Mouse (Mus musculus): Measurements from ENCODE around the gene Rnf216. TPM values are rescaled to one million over a fixed set of nuclear protein-coding genes. Genes with fewer than 3 reads are reported as not detected.
A peak's percentile ranks its signal among the peaks of the same experiment; 100 is the strongest.

The Rnf216 gene
- polyA plus RNA-seq, 1 experiment from 2014 or later, result 29.2 TPM

DNA sequence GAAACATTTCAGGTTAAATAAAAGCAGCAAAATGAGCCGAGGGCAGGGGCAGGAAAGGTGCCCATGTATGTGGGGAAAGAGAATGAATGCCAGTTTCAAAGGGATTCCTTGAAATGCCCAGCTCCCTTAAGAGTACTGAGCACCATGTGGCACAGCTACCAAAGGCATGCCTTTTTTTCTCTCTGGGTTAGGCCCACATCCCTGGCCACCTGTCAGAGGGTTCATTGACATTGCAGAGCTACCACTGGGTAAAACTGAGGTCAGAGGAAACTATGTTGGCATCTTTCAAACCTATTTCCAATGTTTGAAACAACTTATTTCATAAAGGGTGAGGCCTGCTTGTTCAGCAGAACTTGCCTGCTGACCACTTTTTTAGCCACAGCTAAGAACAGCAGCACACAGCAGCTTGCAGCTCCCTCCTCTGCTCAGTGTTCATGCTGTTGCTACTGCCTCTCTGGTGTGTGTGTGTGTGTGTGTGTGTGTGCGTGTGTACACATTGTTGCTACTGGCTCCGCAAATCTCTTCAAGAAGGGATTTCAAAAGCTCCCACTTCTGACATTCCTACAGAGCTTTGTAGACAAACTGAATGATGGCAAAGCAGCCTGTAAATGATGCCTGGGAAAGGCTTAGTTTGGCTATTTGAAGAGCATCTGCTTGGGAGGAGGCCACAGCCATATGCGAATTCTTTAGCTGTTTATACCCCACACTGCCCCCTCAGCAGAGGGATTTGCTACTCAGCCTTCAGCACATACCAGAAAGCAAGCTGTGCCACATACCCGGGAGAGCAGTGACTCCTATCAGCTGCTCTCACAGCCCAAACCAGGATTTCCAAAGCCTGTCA is 59.4 kb downstream of the Rnf216 start:
- Histone ChIP-seq H3K4me1 (ENCODE audit: control insufficient read depth, insufficient read depth, low read length) (peaks cover 14% of the 10 kb centered on the region), H3K36me3 (ENCODE audit: control insufficient read depth, insufficient read depth, low read length) (no peaks in the 10 kb centered on the region; the same call in 1 of the 2 replicates), H3K27me3 (ENCODE audit: control insufficient read depth, insufficient read depth, low read length) (no peaks in the 10 kb centered on the region), H3K9me3 (ENCODE audit: control insufficient read depth, low read length) (no peaks in the 10 kb centered on the region), H3K9ac (ENCODE audit: low read length) (no peak overlapping the region), H3K4me3 (ENCODE audit: low read depth, low read length) (no peak overlapping the region), H3K27ac (ENCODE audit: low read depth, low read length) (peak overlapping the region; percentile 44; the same call in 1 of the 2 replicates), H3K4me2 (no peak overlapping the region)
- DNase-seq (ENCODE audit: low spot score, missing footprints), result no peak
- WGBS, result 43% methylated on average over 5 of the region's 5 CpGs
- ATAC-seq (ENCODE audit: low FRiP score), result 0 out of 2 replicates have a peak, but pooled peaks have one; percentile 57

DNA sequence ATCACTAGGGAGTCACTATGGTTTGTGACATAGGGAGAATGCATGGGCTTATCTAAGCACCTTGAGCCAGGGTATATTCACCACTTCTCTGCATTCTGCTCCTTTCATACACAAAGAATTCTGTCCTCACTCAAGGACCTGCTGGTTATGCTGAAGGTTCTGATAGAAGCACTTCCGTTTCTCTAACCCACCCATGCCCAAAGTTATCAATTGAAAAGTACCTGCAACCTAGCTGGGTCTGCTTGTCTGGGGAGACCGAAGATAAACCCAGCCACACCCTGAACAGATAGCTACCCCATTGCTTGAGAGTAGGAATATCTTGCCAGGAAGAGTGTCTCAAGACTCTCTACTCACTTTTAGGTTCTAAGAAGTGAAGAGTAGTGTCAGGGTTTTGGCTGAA is 60.1 kb downstream of the Rnf216 start:
- H3K36me3 ChIP-seq (ENCODE audit: control insufficient read depth, insufficient read depth, low read length), result no peaks in the 10 kb centered on the region; the same call in 1 of the 2 replicates

DNA sequence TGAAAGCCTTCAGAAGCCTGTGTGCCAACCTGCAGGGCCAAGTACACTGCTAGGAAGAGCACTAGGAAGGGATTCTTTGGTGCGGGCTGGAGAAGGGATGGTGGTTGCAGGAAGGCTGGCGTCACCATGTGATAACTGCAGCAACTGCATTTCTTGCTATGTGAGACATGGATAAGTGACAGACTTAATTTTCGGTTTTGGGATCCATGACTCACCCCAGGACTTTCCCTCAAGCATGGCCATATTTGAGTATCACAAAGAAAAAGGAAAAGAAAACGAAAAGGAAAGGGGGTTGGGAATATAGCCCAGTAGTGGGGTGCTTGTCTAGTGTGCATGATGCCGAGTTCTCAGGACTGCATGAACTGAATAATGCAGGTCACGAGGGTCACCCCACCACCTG is 60.9 kb downstream of the Rnf216 start:
- H3K4me3 ChIP-seq (ENCODE audit: low read depth, low read length), result no peak overlapping the region
- WGBS, result 85% methylated on average over 6 of the region's 6 CpGs
- no peaks in the 10 kb centered on the region for H3K27me3 ChIP-seq (ENCODE audit: control insufficient read depth, insufficient read depth, low read length)
- no peaks in the 10 kb centered on the region for H3K9me3 ChIP-seq (ENCODE audit: control insufficient read depth, low read length)
- H3K27ac ChIP-seq (ENCODE audit: low read depth, low read length), result no peak overlapping the region
- H3K4me1 ChIP-seq (ENCODE audit: control insufficient read depth, insufficient read depth, low read length), result peaks cover 14% of the 10 kb centered on the region
- no peak overlapping the region for H3K9ac ChIP-seq (ENCODE audit: low read length)
- DNase-seq (ENCODE audit: low spot score, missing footprints) (no peak), ATAC-seq (ENCODE audit: low FRiP score) (no peak)
- H3K36me3 ChIP-seq (ENCODE audit: control insufficient read depth, insufficient read depth, low read length), result no peaks in the 10 kb centered on the region; the same call in 1 of the 2 replicates
- H3K4me2 ChIP-seq, result no peak overlapping the region

More for the DNA sequence above, 60.1 kb downstream of the Rnf216 start:
- 93% methylated on average over 2 of the region's 2 CpGs for WGBS
- H3K27me3 ChIP-seq (ENCODE audit: control insufficient read depth, insufficient read depth, low read length), result no peaks in the 10 kb centered on the region
- H3K9me3 ChIP-seq (ENCODE audit: control insufficient read depth, low read length), result no peaks in the 10 kb centered on the region
- DNase-seq (ENCODE audit: low spot score, missing footprints), result no peak
- H3K4me1 ChIP-seq (ENCODE audit: control insufficient read depth, insufficient read depth, low read length), result peaks cover 14% of the 10 kb centered on the region
- no peak overlapping the region for H3K27ac ChIP-seq (ENCODE audit: low read depth, low read length)
- H3K4me2 ChIP-seq, result no peak overlapping the region
- no peak overlapping the region for H3K4me3 ChIP-seq (ENCODE audit: low read depth, low read length)
- ATAC-seq (ENCODE audit: low FRiP score), result no peak
- H3K9ac ChIP-seq (ENCODE audit: low read length), result no peak overlapping the region

- no peak overlapping the region for H3K4me2 ChIP-seq
- 69% methylated on average over 5 of the region's 5 CpGs for WGBS
- no peaks in the 10 kb centered on the region for H3K27me3 ChIP-seq (ENCODE audit: control insufficient read depth, insufficient read depth, low read length)
- H3K4me1 ChIP-seq (ENCODE audit: control insufficient read depth, insufficient read depth, low read length), result peaks cover 14% of the 10 kb centered on the region
- no peak overlapping the region for H3K9ac ChIP-seq (ENCODE audit: low read length)
- no peak overlapping the region for H3K4me3 ChIP-seq (ENCODE audit: low read depth, low read length)
- ATAC-seq (ENCODE audit: low FRiP score) (no peak), DNase-seq (ENCODE audit: low spot score, missing footprints) (no peak)
- H3K9me3 ChIP-seq (ENCODE audit: control insufficient read depth, low read length), result no peaks in the 10 kb centered on the region
- no peak overlapping the region for H3K27ac ChIP-seq (ENCODE audit: low read depth, low read length)
- no peaks in the 10 kb centered on the region; the same call in 1 of the 2 replicates for H3K36me3 ChIP-seq (ENCODE audit: control insufficient read depth, insufficient read depth, low read length)
Measured at GRCm38 (mm10) chr5:143050273-143050672, 62.5 kb downstream of the Rnf216 start.

- Histone ChIP-seq H3K27me3 (ENCODE audit: control insufficient read depth, insufficient read depth, low read length) (no peaks in the 10 kb centered on the region), H3K4me3 (ENCODE audit: low read depth, low read length) (no peak overlapping the region), H3K9me3 (ENCODE audit: control insufficient read depth, low read length) (no peaks in the 10 kb centered on the region), H3K27ac (ENCODE audit: low read depth, low read length) (no peak overlapping the region), H3K36me3 (ENCODE audit: control insufficient read depth, insufficient read depth, low read length) (no peaks in the 10 kb centered on the region; the same call in 1 of the 2 replicates), H3K4me2 (no peak overlapping the region), H3K4me1 (ENCODE audit: control insufficient read depth, insufficient read depth, low read length) (peaks cover 14% of the 10 kb centered on the region), H3K9ac (ENCODE audit: low read length) (no peak overlapping the region)
- DNase-seq (ENCODE audit: low spot score, missing footprints), result no peak
- 79% methylated on average over 4 of the region's 4 CpGs for WGBS
- ATAC-seq (ENCODE audit: low FRiP score), result no peak
Measured at GRCm38 (mm10) chr5:143049746-143050145, 63.0 kb downstream of the Rnf216 start.

DNA sequence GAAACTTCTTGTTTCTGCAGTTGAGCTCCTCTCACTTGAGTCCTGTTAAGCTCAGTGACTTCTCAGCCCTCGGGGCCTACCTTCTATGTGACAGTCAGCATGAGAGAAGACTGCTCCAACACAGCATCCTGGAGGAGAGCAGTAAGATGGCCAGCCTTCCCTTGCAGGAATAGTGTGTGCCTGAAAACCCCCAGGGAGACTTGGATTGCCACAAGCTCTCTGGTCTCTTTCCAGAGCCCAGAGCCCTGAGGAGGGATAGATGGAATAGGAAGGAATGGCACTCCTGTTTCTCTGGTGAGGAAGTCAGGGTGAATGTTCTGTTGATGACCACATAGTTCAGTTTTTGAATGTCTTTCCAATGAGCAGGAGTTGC is 63.8 kb downstream of the Rnf216 start:
- ATAC-seq (ENCODE audit: low FRiP score), result no peak
- Histone ChIP-seq H3K36me3 (ENCODE audit: control insufficient read depth, insufficient read depth, low read length) (no peaks in the 10 kb centered on the region; the same call in 1 of the 2 replicates), H3K27me3 (ENCODE audit: control insufficient read depth, insufficient read depth, low read length) (no peaks in the 10 kb centered on the region), H3K27ac (ENCODE audit: low read depth, low read length) (no peak overlapping the region), H3K4me3 (ENCODE audit: low read depth, low read length) (no peak overlapping the region), H3K9me3 (ENCODE audit: control insufficient read depth, low read length) (no peaks in the 10 kb centered on the region), H3K9ac (ENCODE audit: low read length) (no peak overlapping the region), H3K4me1 (ENCODE audit: control insufficient read depth, insufficient read depth, low read length) (peaks cover 11% of the 10 kb centered on the region), H3K4me2 (no peak overlapping the region)
- WGBS, result 68% methylated on average over 1 of the region's 1 CpGs
- no peak for DNase-seq (ENCODE audit: low spot score, missing footprints)

- Histone ChIP-seq H3K9ac (ENCODE audit: low read length) (no peak overlapping the region), H3K27me3 (ENCODE audit: control insufficient read depth, insufficient read depth, low read length) (no peaks in the 10 kb centered on the region), H3K9me3 (ENCODE audit: control insufficient read depth, low read length) (no peaks in the 10 kb centered on the region), H3K4me3 (ENCODE audit: low read depth, low read length) (no peak overlapping the region), H3K36me3 (ENCODE audit: control insufficient read depth, insufficient read depth, low read length) (no peaks in the 10 kb centered on the region; the same call in 1 of the 2 replicates), H3K4me1 (ENCODE audit: control insufficient read depth, insufficient read depth, low read length) (peaks cover 7% of the 10 kb centered on the region; the same call in 1 of the 2 replicates), H3K27ac (ENCODE audit: low read depth, low read length) (no peak overlapping the region), H3K4me2 (no peak overlapping the region)
- no peak for ATAC-seq (ENCODE audit: low FRiP score)
- no peak for DNase-seq (ENCODE audit: low spot score, missing footprints)
Measured at GRCm38 (mm10) chr5:143048232-143049012, 64.4 kb downstream of the Rnf216 start.

DNA sequence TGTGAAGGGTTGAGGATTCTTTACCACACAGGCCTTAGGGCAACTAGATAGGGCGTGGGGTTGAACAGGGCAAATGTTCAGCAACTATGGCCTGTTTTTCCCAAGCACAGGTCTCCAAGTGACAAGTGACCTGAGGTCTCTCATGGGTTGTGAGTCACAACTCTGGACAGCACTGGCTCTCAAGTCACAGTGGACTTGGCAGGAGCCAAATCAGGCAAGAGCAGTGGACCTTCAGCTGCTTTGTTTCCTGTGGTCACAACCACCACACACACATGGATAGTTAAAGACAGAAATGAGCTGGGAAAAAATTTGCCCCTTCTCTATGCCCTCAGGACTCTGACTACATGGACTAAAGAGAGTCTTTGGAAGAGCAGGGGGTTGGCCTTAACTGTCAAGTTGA is 65.2 kb downstream of the Rnf216 start:
- H3K27ac ChIP-seq (ENCODE audit: low read depth, low read length), result no peak overlapping the region
- no peak overlapping the region for H3K9ac ChIP-seq (ENCODE audit: low read length)
- WGBS, result 90% methylated on average over 1 of the region's 1 CpGs

DNA sequence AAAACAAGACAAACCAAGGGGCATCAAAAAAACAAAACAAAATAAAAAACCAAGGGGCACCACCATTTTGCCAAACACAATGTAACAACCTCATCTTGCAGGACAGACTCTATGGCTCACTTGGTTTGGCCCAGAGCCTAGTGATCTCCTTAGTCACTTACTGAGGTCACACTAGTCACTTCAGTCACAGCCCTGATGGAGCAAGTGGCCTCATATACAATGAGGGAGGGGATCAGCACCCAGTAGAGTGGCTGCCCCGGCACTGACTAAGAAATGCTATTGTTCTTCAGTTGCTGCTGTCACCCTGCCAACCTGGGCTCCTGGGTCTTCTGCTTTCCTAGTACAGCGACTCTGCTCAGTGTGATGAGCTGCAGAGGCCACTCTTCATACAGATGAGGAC is 68.9 kb downstream of the Rnf216 start:
- 0 out of 2 replicates have a peak, but pooled peaks cover under 1% of the 10 kb centered on the region for H3K4me1 ChIP-seq (ENCODE audit: control insufficient read depth, insufficient read depth, low read length)
- WGBS, result 81% methylated on average over 2 of the region's 2 CpGs
- H3K27ac ChIP-seq (ENCODE audit: low read depth, low read length), result no peak overlapping the region
- H3K27me3 ChIP-seq (ENCODE audit: control insufficient read depth, insufficient read depth, low read length), result no peaks in the 10 kb centered on the region
- H3K36me3 ChIP-seq (ENCODE audit: control insufficient read depth, insufficient read depth, low read length), result no peaks in the 10 kb centered on the region
- no peak overlapping the region for H3K9ac ChIP-seq (ENCODE audit: low read length)
- H3K4me2 ChIP-seq, result no peak overlapping the region
- no peak for ATAC-seq (ENCODE audit: low FRiP score)
- no peak for DNase-seq (ENCODE audit: low spot score, missing footprints)
- no peaks in the 10 kb centered on the region for H3K9me3 ChIP-seq (ENCODE audit: control insufficient read depth, low read length)
- no peak overlapping the region for H3K4me3 ChIP-seq (ENCODE audit: low read depth, low read length)

More for the DNA sequence above, 65.2 kb downstream of the Rnf216 start:
- peaks cover 7% of the 10 kb centered on the region; the same call in 1 of the 2 replicates for H3K4me1 ChIP-seq (ENCODE audit: control insufficient read depth, insufficient read depth, low read length)
- H3K27me3 ChIP-seq (ENCODE audit: control insufficient read depth, insufficient read depth, low read length), result no peaks in the 10 kb centered on the region
- no peak overlapping the region for H3K4me2 ChIP-seq
- no peaks in the 10 kb centered on the region for H3K9me3 ChIP-seq (ENCODE audit: control insufficient read depth, low read length)
- H3K4me3 ChIP-seq (ENCODE audit: low read depth, low read length), result no peak overlapping the region
- no peak for ATAC-seq (ENCODE audit: low FRiP score)
- no peaks in the 10 kb centered on the region; the same call in 1 of the 2 replicates for H3K36me3 ChIP-seq (ENCODE audit: control insufficient read depth, insufficient read depth, low read length)
- DNase-seq (ENCODE audit: low spot score, missing footprints), result peak; percentile 37

Data from midbrain, embryonic 11.5 days (tissue).